Mouse (Mus musculus): ENCODE results near the gene Gpsm2.
"Not testable (repeated sequence)": the region's sequence is repeated elsewhere in the genome, so short reads cannot be mapped to it uniquely, and the experiment has no call there.

Gpsm2 gene

DNA sequence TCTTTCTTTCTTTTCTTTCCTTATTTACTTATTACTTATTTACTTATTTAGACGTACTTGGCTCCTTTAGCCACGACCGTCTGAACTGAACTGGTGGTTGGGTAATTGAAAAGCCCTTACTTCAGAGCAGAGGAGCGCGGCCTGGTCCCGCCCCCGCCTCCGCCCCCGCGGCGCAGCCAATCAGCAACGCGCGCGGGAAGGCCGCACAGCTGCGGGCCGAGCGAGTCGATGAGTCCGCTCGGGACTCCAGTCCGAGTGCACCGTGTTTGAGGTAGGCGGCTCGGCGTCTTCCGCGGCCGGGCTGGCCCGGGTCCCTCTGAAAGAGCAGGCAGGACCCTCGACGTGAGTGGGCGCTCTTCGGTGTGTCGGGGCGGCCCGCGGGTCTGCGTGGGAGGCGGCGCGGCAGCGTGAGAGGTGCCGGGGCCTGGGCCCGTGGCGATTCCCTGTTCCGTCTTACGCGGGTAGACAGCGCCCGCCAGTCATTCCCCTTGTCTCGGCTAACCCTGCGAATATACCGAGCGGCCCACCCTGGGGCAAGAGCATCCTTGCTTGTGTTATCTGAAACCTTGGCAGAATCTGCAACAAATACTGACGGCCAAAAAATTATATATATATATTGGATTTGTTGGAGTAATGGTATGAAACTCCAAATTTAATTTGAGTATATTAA lies 68.3 kb downstream of the Gpsm2 start, which contains the start of gene Clcc1:
Gene Clcc1, plus strand, starts transcription at position 204 of the 670 bp plus-strand sequence.
- peak; percentile 96 for DNase-seq

DNA sequence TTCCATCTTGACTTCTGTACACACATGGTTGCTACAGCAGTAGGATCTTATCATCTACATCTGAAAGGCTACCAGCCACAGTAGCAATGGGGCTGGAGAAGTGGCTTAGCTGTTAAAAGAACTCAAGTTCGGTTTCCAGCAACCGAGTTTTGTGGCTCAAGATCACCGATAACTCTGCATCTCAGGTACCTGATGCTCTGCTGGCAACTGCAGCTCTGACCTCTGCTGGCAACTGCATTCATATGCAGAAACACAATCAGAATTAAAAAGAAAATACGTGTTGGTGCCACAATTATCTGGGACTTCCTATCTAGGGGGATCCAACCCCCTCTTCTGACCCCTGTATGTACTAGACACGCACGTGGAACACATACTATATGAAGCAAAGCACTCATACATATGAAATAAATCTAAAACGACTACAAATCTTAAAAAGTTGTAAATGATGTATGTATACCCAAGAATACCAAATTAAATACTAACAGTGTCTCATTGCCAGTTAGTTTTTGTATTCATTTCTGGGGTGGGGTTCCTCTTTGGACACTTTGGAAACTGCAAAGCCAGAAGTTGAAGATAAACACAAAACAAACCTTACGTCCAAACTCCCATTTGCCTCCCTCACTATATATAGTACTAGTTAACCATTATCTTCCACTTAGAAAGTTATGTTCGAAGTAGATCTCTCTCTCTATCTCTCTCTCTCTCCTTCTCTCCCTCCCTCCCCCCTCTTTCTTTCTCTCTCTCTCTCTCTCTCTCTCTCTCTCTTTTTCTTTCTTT lies 69.1 kb downstream of the Gpsm2 start:
- DNase-seq = peak; percentile 23

DNA sequence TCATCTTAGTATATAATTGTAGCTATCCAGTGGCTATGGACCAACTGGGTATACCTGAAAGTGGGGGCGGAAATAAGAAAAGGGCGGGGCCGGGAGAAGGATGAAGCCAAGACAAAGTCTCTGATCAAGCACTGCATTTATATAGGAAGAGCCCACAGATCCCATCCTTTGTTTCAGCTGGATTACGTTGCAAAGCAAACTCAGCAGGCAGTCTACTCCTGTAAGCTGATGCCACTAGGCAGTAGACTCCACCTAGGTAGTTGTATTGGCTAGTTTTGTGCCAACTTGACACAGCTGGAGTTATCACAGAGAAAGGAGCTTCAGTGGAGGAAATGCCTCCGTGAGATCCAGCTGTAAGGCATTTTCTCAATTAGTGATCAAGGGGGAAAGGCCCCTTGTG lies 74.4 kb downstream of the Gpsm2 start:
- DNase-seq = not testable (repeated sequence)

DNA sequence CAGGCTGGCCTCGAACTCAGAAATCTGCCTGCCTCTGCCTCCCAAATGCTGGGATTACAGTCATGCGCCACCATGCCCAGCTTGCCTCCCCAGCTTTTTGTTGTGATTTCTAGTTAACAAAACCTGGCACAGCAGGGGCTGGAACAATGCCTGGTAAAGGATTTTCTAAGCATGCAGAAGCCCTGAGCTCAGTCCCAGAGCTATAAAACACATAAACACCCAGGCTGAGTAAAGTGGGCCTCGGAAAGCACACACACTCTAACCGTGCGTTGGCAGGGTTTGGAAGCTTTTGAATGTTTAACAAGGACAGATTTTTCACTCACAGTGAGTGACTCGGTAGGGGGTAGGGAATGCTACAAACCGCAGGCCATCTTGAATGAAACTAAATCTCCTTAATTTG lies 76.1 kb downstream of the Gpsm2 start:
- DNase-seq = no peak

DNA sequence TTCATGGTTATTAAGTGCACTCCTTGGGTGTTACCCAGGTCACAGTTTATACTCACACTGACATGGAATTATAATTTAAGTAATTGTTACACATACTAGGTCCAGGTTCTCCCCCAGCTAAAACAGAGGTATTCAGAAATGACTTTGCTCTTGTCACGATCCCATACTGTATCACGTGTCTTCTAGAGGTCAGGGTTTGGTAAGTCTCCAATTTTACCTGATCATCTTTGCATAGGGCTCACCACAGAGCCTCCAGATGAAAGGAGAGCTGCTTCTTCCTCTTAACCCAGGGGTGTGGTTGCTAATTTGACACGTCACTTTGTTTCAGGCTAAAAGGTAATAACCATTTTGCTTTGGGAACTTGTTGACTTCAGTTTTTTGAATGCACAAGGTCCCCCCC lies 77.3 kb downstream of the Gpsm2 start:
- DNase-seq = no peak

DNA sequence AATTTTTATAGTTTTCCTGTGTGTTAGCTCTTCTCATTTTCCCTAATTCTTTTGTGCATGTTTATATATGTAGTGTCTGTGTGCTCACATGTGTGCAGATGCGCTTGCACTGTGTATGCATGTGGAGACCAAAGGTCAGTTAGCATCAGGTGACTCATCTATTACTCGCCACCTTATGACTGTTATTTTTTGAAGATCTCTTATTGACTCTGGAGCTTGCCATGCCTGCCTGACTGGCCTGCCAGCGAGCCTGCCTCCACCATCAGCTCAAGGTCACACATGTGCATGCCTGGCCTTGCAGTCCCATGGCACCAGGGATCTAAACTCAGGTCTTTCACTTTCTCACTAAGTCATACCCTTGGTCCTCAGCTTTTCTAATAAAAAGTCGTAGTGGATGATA lies 81.1 kb downstream of the Gpsm2 start:
- no peak for DNase-seq

DNA sequence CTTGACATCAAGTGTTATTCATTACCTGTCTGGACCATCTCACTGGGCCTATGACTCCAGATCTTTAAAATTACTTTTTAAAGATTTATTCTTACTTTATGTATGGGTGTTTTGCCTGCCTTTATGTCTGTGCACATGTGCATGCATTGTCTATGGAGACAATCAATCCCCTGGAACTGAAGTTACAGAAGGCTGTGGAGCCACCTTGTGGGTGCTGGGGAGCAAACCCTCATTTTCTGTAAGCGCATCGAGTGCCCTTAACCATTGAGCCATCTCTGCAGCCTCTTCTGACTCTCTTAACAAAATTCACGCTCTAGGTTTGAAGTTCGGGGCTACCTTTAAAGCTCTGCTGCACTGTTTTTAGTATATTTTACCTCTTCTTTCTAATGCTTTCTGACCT lies 82.7 kb downstream of the Gpsm2 start:
- peak; percentile 16 for DNase-seq

DNA sequence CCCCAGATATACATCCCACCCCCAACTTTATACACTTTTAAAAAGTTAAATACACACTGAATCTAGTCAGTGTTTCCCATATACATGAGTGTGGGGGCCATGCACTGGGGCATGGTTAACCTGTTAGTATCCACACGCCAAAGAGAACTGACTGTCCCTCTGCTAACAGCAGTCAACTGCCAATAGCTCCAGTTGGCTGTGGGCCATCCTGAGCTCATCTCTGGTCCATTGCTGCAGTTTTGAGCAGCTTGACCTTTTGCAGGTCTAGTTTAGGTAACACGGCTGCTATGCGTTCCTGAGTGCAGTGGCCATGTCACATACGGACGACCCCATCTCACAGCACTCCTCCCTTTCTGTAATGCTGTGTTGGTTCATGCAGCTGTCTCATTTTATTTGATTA lies 87.3 kb downstream of the Gpsm2 start:
- DNase-seq = no peak
